Mouse (Mus musculus) CH12F3 (cell line): ENCODE data around the gene Plcb4.
"Not testable (repeated sequence)": the region's sequence is repeated elsewhere in the genome, so short reads cannot be mapped to it uniquely, and the experiment has no call there.

Source experiments
- in situ Hi-C: fragments of 300-500 bp; cut with MboI; formaldehyde crosslinking; loops from 2 replicates; pipeline ENCODE4 v1.14.3; 2020; ENCODE audit warnings: low sequenced_read_pairs

Plcb4 gene

DNA sequence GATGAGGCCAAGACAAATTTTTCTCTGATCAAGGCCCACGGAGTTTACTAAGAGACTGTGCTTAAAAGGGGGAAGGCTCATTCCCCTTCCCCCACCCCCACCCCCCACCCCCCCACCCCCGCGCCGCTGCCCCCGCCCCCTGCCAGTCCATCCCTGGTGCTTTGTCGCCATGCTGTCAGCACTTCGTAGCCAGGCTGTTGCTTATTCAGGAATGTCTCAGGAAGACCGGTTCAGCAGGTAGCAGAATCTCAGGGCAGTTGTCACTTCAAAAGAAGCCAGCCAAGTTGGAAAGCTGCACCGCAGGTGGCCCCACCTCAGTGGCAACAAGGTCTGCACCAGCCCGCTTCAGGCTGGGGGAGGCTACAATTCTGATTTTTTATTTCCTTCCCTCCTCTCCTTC lies 331.9 kb downstream of the Plcb4 start:
- in situ Hi-C loops, result not testable (repeated sequence)

- in situ Hi-C loops, result no loop called here
Observed at GRCm38 (mm10) chr2:135993314-135993713, 334.5 kb downstream of the Plcb4 start.

- in situ Hi-C loops, result no loop called here
Observed at GRCm38 (mm10) chr2:135995196-135995595, 336.4 kb downstream of the Plcb4 start.

DNA sequence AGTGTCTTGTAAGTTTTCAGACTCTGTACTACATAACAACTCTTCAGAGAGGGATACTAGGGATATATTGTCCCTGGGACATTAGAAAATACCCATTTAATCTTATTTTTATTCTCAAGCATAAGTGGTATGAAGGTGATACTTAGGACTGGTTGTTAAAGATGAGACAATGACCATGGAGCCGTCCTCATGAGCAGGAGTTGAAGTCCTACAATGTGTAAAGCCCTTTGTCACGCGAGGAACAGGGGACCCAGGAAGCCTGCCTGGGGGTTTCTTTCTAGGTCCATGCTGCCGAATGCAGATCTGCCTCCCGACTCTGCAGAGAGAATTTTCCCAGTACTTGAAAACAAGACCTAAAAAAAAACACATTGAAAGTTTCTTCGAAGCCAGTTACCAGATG lies 338.1 kb downstream of the Plcb4 start:
- in situ Hi-C loops, result no loop called here

GRCm38 (mm10) chr2:135997361-135998150 lies 338.7 kb downstream of the Plcb4 start:
- in situ Hi-C loops, result no loop called here

DNA sequence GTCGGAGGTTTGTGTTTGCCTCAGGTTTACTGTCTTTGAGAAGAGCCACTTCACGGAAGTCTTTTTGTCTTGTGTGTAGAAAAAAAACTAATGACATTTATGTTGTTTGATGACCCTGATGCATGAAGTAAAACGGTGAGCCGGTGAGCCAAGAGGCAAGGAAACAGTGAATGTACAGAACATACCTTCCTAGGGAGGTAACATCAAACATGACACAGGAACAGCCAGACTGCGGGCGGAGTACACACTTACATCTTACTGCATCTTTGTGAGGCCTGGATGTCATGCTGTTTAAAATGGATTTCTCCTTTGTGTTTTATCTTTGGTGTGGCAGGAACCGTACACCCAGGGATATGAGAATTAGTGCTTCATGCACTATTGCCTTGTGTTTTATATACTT lies 340.1 kb downstream of the Plcb4 start:
- in situ Hi-C loops, result no loop called here

- in situ Hi-C loops, result no loop called here
Observed at GRCm38 (mm10) chr2:135999361-135999760, 340.6 kb downstream of the Plcb4 start.

GRCm38 (mm10) chr2:136000933-136001332 lies 342.1 kb downstream of the Plcb4 start:
- in situ Hi-C loops, result no loop called here

DNA sequence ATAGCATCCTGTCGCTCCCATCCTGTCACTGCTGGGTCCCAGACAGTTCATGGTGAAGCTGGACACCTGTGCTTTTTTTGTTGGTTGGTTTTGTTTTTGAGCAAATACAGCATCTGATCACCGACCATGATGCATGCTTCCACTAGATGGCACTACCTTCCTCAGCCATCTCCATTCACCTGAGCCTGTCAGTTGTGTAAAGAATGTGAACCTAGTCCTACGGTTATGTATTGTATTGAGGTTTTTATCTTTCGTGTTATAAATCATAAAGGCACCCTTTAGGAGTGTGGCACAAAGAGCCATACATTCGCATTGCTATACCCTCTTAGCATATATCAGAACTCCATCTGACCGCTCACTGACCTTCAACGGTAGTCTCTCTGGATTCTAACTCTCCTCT lies 343.3 kb downstream of the Plcb4 start:
- in situ Hi-C loops, result no loop called here

- in situ Hi-C loops, result no loop called here
Observed at GRCm38 (mm10) chr2:136003836-136004235, 345.0 kb downstream of the Plcb4 start.

- in situ Hi-C loops, result no loop called here
Observed at GRCm38 (mm10) chr2:136006280-136006679, 347.5 kb downstream of the Plcb4 start.

DNA sequence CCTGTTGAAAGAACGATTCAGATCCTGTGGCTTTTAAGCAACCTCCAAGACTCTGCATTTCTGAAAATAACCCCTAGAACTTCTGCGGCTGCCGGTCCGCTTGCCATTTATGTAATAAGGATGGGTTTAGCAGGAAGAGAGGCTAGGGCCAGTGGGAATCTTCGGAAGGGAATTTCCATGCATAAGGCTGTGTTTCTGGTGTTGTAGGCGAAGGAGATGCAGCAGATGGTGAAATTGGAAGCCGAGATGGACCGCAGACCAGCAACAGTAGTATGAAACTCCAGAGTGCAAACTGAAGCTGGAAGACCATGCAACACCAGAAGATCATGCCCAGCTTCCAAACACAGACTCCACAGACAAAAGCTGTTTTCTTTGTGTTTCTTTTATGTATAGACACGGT lies 353.9 kb downstream of the Plcb4 start:
- in situ Hi-C loops, result no loop called here

DNA sequence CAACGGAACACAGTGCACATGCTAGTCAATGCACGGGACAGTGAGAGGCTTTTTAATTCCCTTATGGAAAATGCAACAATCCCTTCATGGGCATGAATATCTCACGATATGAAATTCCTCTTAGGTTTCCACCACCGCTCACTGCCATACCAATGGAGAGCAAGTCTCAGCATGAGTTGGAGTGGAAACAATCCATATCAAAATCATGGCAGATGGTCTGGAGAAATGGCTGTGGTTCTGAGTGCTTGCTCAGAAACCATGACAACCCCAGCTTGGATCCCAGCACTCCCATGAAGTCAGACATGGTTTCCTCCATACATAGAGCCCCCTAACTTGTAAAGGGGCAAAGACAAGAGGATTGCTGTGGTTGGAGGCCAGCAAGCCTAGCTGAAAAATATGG lies 389.7 kb downstream of the Plcb4 start:
- in situ Hi-C loops, result no loop called here

DNA sequence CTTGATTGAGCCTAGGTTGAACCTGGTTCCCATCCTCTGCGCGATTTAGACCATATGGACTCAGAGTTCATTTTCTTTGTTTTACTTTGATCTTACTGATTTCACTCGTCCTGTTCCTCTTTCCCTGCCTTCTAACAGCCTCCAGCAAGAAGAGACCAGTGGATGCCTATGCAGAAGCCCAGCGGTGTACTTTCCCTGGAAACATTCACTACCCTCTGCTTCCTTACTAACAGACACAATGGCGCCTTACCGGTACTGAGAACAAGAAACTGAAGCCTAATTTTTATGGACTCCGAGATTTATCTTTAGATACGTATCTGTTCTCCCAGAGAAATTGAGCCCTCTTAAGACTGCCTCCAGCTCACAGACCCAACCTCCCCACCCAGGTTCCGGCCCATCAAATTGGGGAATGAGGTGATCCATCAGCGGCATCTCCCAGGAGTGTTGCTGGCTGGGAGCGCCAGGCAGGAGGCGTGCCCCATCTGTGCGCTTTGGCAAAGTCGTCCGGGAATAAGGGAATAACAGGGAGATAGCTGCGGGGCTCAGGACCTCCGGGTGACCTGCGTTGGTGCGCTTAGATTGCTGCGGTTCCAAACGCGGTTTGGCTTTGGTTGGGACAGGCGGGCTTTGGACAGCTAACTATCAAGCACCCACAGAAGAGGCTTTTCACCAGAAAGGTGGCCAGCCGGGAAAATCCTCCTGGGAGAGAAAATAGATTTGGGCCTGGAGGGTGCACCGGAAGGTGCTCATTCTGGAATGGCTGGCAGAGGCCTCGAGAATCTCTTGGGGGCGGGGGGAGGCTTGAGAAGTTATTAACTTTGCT lies 392.2 kb downstream of the Plcb4 start:
- in situ Hi-C loops, result no loop called here

DNA sequence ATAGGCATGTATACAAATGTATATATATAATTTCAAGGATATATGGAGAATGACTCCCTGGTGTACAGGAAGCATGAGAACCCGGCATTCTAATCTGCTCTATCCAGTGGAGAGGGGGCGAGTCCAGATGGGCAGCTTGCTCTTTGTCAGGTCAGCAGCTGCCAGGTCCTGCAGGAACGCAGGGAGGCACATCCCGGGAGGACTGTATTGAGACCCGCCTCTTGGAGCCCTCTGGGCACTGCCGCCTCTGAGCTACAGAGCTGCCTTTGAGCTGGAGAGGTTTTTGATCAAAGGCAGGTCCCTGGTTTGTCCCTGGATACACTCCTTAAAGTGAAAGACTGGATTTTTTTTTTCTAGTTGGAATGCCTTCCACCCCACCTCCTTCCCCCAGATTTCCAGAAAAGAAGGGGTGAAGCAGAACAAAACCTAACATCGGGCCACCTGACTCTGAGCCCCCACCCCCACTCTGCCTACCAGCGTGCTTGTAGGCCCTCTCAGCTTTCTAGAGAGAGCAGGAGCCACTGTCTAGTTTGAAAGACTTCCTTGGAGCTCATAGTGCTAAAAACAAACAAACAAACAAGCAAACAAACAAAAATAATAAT lies 393.0 kb downstream of the Plcb4 start, which contains the start of gene Lamp5:
TSS of gene Lamp5 (plus strand) at position 552 of the 602 bp plus-strand sequence.
- in situ Hi-C loops, result no loop called here

GRCm38 (mm10) chr2:136057861-136058331 lies 399.1 kb downstream of the Plcb4 start:
- in situ Hi-C loops, result no loop called here

DNA sequence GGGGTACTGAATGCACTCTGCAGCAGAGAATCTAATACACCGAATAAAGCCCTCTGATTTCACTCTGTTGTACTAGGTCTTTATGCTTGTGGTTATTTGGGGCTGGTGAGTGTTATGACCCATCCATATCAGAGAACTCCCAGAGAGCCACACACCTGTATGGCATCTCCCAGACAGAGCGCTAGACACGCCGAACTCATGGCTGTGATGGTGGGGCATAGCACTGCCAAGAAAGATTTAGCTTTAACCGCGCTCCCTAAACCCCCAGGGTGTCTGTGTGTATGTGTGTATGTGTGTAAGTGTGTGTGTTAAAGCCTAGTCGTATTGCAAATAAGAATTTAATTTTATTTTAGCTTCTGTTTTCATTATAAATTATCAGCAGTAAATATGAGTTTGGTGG lies 399.6 kb downstream of the Plcb4 start:
- in situ Hi-C loops, result no loop called here

GRCm38 (mm10) chr2:136059029-136059669 lies 400.3 kb downstream of the Plcb4 start:
- in situ Hi-C loops, result no loop called here
